Mouse (Mus musculus) thymus, postnatal 0 days (tissue): Measurements from ENCODE around the gene Kdelr3. TPM values are rescaled to one million over a fixed set of nuclear protein-coding genes. Genes with fewer than 3 reads are reported as not detected.

Source experiments
- DNase-seq: peaks from one replicate; pipeline ENCODE4 v3.0.0-alpha.2; 2015; ENCODE audit warnings: low spot score
- microRNA-seq: library from miRNA; unstranded; fragments of <30 nt; microRNA quantifications from one replicate; pipeline ENCODE4, GENCODE M21; 2016; ENCODE audit warnings: borderline number of aligned reads
- polyA plus RNA-seq: library from polyadenylated mRNA; unstranded; fragments of >200 nt; fragmentation: Nextera tagmentation; extraction: Ambion mirVana; gene quantifications from 2 replicates; pipeline ENCODE4 v1.2.1, GENCODE M21; 2015

Gene Kdelr3
- polyA plus RNA-seq, 1 experiment from 2014 or later, result 9.5 TPM

- no peak for DNase-seq
These were observed 46.2 kb downstream of the Kdelr3 start for GRCm38 (mm10) chr15:79562417-79562816.

GRCm38 (mm10) chr15:79575543-79576222, 59.5 kb downstream of the Kdelr3 start:
- no peak for DNase-seq

GRCm38 (mm10) chr15:79576947-79577346, 60.7 kb downstream of the Kdelr3 start:
- no peak for DNase-seq

Small RNA genes lying within 50 kb of the gene (microRNA-seq; reads per million reads assigned to microRNA genes)
- gene Gm44302, result not detected

Other genes with a start within 250 kb of the Kdelr3 start
- gene Baiap2l2, start 230.9 kb upstream of the Kdelr3 start, polyA plus RNA-seq, result 0.81 and 0.90 TPM in 2 replicates
- 12.8 and 15.2 TPM in 2 replicates for gene Pla2g6, start 188.0 kb upstream of the Kdelr3 start, polyA plus RNA-seq
- 7.2 and 8.7 TPM in 2 replicates for gene Maff, start 169.8 kb upstream of the Kdelr3 start, polyA plus RNA-seq
- gene Tmem184b, start 112.8 kb upstream of the Kdelr3 start, polyA plus RNA-seq, result 30.0 and 37.4 TPM in 2 replicates
- gene Csnk1e, start 60.8 kb upstream of the Kdelr3 start, polyA plus RNA-seq, result 52.2 and 70.8 TPM in 2 replicates
- not detected in 2 replicates for gene Kcnj4, start 11.2 kb upstream of the Kdelr3 start, polyA plus RNA-seq
- gene Ddx17, start 30.3 kb downstream of the Kdelr3 start, polyA plus RNA-seq, result 42.1 and 47.2 TPM in 2 replicates
- gene Dmc1, start 88.7 kb downstream of the Kdelr3 start, polyA plus RNA-seq, result 3.2 and 4.2 TPM in 2 replicates
- gene Fam227a, start 142.5 kb downstream of the Kdelr3 start, polyA plus RNA-seq, result 0.39 and 0.48 TPM in 2 replicates
- gene Cby1, start 142.8 kb downstream of the Kdelr3 start, polyA plus RNA-seq, result 57.0 and 57.5 TPM in 2 replicates
- 280 and 287 TPM in 2 replicates for gene Tomm22, start 154.4 kb downstream of the Kdelr3 start, polyA plus RNA-seq
- 15.5 and 16.3 TPM in 2 replicates for gene Josd1, start 171.5 kb downstream of the Kdelr3 start, polyA plus RNA-seq
- 38.7 and 41.3 TPM in 2 replicates for gene Gtpbp1, start 174.4 kb downstream of the Kdelr3 start, polyA plus RNA-seq
- 12.4 and 18.4 TPM in 2 replicates for gene Sun2, start 226.1 kb downstream of the Kdelr3 start, polyA plus RNA-seq